Mouse (Mus musculus): ENCODE measurements at regions not wholly inside any gene's neighbourhood (a gene's known extent, or its start where the extent isn't known, plus 50 kb on each side); places are given as distances from the start of the nearest gene placed in this dataset.
A peak's percentile ranks its signal among the peaks of the same experiment; 100 is the strongest.

GRCm38 (mm10) chr10:101486504-101486903 lies 194.8 kb upstream of the Mgat4c start:
- no peak overlapping the region for H3K9ac ChIP-seq (ENCODE audit: low read depth, low read length)
- H3K36me3 ChIP-seq (ENCODE audit: control insufficient read depth, insufficient read depth, low read length): no peaks in the 10 kb centered on the region
- ATAC-seq: no peak
- no peaks in the 10 kb centered on the region for H3K27me3 ChIP-seq (replicated peaks; ENCODE audit: control insufficient read depth, insufficient read depth, low read length)
- no peaks in the 10 kb centered on the region for H3K4me1 ChIP-seq (ENCODE audit: control insufficient read depth, insufficient read depth, low read length)
- no peaks in the 10 kb centered on the region for H3K9me3 ChIP-seq (ENCODE audit: control insufficient read depth, low read length)
- H3K4me2 ChIP-seq (ENCODE audit: low read depth, low read length): no peak overlapping the region
- no peak overlapping the region for H3K4me3 ChIP-seq (ENCODE audit: low read length)
- H3K27ac ChIP-seq (ENCODE audit: low read length): no peak overlapping the region

- WGBS: 32% methylated on average over 1 of the region's 1 CpGs
- Histone ChIP-seq H3K27ac (ENCODE audit: low read length) (no peak overlapping the region), H3K36me3 (ENCODE audit: control insufficient read depth, insufficient read depth, low read length) (no peaks in the 10 kb centered on the region), H3K4me2 (ENCODE audit: low read depth, low read length) (no peak overlapping the region), H3K4me3 (ENCODE audit: low read length) (no peak overlapping the region), H3K9ac (ENCODE audit: low read depth, low read length) (no peak overlapping the region), H3K27me3 (replicated peaks; ENCODE audit: control insufficient read depth, insufficient read depth, low read length) (no peaks in the 10 kb centered on the region), H3K9me3 (ENCODE audit: control insufficient read depth, low read length) (no peaks in the 10 kb centered on the region), H3K4me1 (ENCODE audit: control insufficient read depth, insufficient read depth, low read length) (no peaks in the 10 kb centered on the region)
- ATAC-seq: peak; percentile 63
These were observed 190.8 kb upstream of the Mgat4c start for GRCm38 (mm10) chr10:101490418-101491055.

- Histone ChIP-seq H3K27me3 (replicated peaks; ENCODE audit: control insufficient read depth, insufficient read depth, low read length) (no peaks in the 10 kb centered on the region), H3K9me3 (ENCODE audit: control insufficient read depth, low read length) (no peaks in the 10 kb centered on the region), H3K36me3 (ENCODE audit: control insufficient read depth, insufficient read depth, low read length) (no peaks in the 10 kb centered on the region), H3K4me2 (ENCODE audit: low read depth, low read length) (no peak overlapping the region), H3K4me3 (ENCODE audit: low read length) (no peak overlapping the region), H3K9ac (ENCODE audit: low read depth, low read length) (no peak overlapping the region), H3K27ac (ENCODE audit: low read length) (no peak overlapping the region), H3K4me1 (ENCODE audit: control insufficient read depth, insufficient read depth, low read length) (no peaks in the 10 kb centered on the region)
- no peak for ATAC-seq
- WGBS: 85% methylated on average over 3 of the region's 3 CpGs
These were observed 166.2 kb upstream of the Mgat4c start for GRCm38 (mm10) chr10:101515087-101515486.

- 71% methylated on average over 3 of the region's 3 CpGs for WGBS
- Histone ChIP-seq H3K4me3 (ENCODE audit: low read length) (no peak overlapping the region), H3K4me2 (ENCODE audit: low read depth, low read length) (no peak overlapping the region), H3K27ac (ENCODE audit: low read length) (no peak overlapping the region), H3K36me3 (ENCODE audit: control insufficient read depth, insufficient read depth, low read length) (no peaks in the 10 kb centered on the region), H3K9ac (ENCODE audit: low read depth, low read length) (no peak overlapping the region), H3K27me3 (replicated peaks; ENCODE audit: control insufficient read depth, insufficient read depth, low read length) (no peaks in the 10 kb centered on the region), H3K9me3 (ENCODE audit: control insufficient read depth, low read length) (no peaks in the 10 kb centered on the region), H3K4me1 (ENCODE audit: control insufficient read depth, insufficient read depth, low read length) (no peaks in the 10 kb centered on the region)
- no peak for ATAC-seq
These were observed 164.4 kb upstream of the Mgat4c start for GRCm38 (mm10) chr10:101516930-101517329.

GRCm38 (mm10) chr10:101532325-101532724 lies 149.0 kb upstream of the Mgat4c start:
- no peaks in the 10 kb centered on the region for H3K36me3 ChIP-seq (ENCODE audit: control insufficient read depth, insufficient read depth, low read length)
- H3K9ac ChIP-seq (ENCODE audit: low read depth, low read length): no peak overlapping the region
- H3K27ac ChIP-seq (ENCODE audit: low read length): no peak overlapping the region
- H3K27me3 ChIP-seq (replicated peaks; ENCODE audit: control insufficient read depth, insufficient read depth, low read length): no peaks in the 10 kb centered on the region
- H3K4me1 ChIP-seq (ENCODE audit: control insufficient read depth, insufficient read depth, low read length): no peaks in the 10 kb centered on the region
- ATAC-seq: no peak
- WGBS: 79% methylated on average over 2 of the region's 2 CpGs
- no peak overlapping the region for H3K4me2 ChIP-seq (ENCODE audit: low read depth, low read length)
- no peak overlapping the region for H3K4me3 ChIP-seq (ENCODE audit: low read length)
- no peaks in the 10 kb centered on the region for H3K9me3 ChIP-seq (ENCODE audit: control insufficient read depth, low read length)

- WGBS: 61% methylated on average over 1 of the region's 1 CpGs
- Histone ChIP-seq H3K27ac (ENCODE audit: low read length) (no peak overlapping the region), H3K27me3 (replicated peaks; ENCODE audit: control insufficient read depth, insufficient read depth, low read length) (no peaks in the 10 kb centered on the region), H3K4me3 (ENCODE audit: low read length) (no peak overlapping the region), H3K9me3 (ENCODE audit: control insufficient read depth, low read length) (no peaks in the 10 kb centered on the region), H3K4me2 (ENCODE audit: low read depth, low read length) (no peak overlapping the region), H3K4me1 (ENCODE audit: control insufficient read depth, insufficient read depth, low read length) (no peaks in the 10 kb centered on the region), H3K36me3 (ENCODE audit: control insufficient read depth, insufficient read depth, low read length) (no peaks in the 10 kb centered on the region), H3K9ac (ENCODE audit: low read depth, low read length) (no peak overlapping the region)
- no peak for ATAC-seq
These were observed 137.1 kb upstream of the Mgat4c start for GRCm38 (mm10) chr10:101544203-101544602.

- H3K27me3 ChIP-seq (replicated peaks; ENCODE audit: control insufficient read depth, insufficient read depth, low read length): no peaks in the 10 kb centered on the region
- H3K27ac ChIP-seq (ENCODE audit: low read length): no peak overlapping the region
- H3K9me3 ChIP-seq (ENCODE audit: control insufficient read depth, low read length): no peaks in the 10 kb centered on the region
- no peak overlapping the region for H3K4me3 ChIP-seq (ENCODE audit: low read length)
- H3K4me1 ChIP-seq (ENCODE audit: control insufficient read depth, insufficient read depth, low read length): no peaks in the 10 kb centered on the region
- H3K36me3 ChIP-seq (ENCODE audit: control insufficient read depth, insufficient read depth, low read length): no peaks in the 10 kb centered on the region
- H3K9ac ChIP-seq (ENCODE audit: low read depth, low read length): no peak overlapping the region
- WGBS: 64% methylated on average over 3 of the region's 3 CpGs
- H3K4me2 ChIP-seq (ENCODE audit: low read depth, low read length): no peak overlapping the region
- no peak for ATAC-seq
These were observed 130.6 kb upstream of the Mgat4c start for GRCm38 (mm10) chr10:101550645-101551044.
